Mouse (Mus musculus) yolk sac, embryonic 10.5 days (tissue): ENCODE results near the gene Sptlc2.

Experiments used
- DNase-seq: peaks from one replicate; pipeline ENCODE4 v3.0.0-alpha.2; 2017; ENCODE audit warnings: low spot score

The Sptlc2 gene

GRCm38 (mm10) chr12:87394316-87394715, 6.2 kb upstream of the Sptlc2 start:
- DNase-seq = no peak

- peak; percentile 65 for DNase-seq
Observed at GRCm38 (mm10) chr12:87393447-87394145, 5.4 kb upstream of the Sptlc2 start.

GRCm38 (mm10) chr12:87391355-87391754, 3.2 kb upstream of the Sptlc2 start:
- no peak for DNase-seq

GRCm38 (mm10) chr12:87389231-87389630, 1.1 kb upstream of the Sptlc2 start:
- DNase-seq = no peak

GRCm38 (mm10) chr12:87387171-87388121, 709 bp downstream of the Sptlc2 start:
- no peak for DNase-seq

GRCm38 (mm10) chr12:87385051-87385450, 3.1 kb downstream of the Sptlc2 start:
- DNase-seq = no peak

GRCm38 (mm10) chr12:87381380-87381682, 6.8 kb downstream of the Sptlc2 start:
- DNase-seq = no peak

GRCm38 (mm10) chr12:87380586-87381379, 7.4 kb downstream of the Sptlc2 start:
- no peak for DNase-seq

GRCm38 (mm10) chr12:87379496-87379895, 8.7 kb downstream of the Sptlc2 start:
- DNase-seq = no peak

GRCm38 (mm10) chr12:87374159-87374558, 14.0 kb downstream of the Sptlc2 start:
- no peak for DNase-seq

GRCm38 (mm10) chr12:87369319-87369718, 18.8 kb downstream of the Sptlc2 start:
- DNase-seq = no peak

GRCm38 (mm10) chr12:87368092-87368491, 20.1 kb downstream of the Sptlc2 start:
- no peak for DNase-seq

- no peak for DNase-seq
Observed at GRCm38 (mm10) chr12:87365676-87366075, 22.5 kb downstream of the Sptlc2 start.

- DNase-seq = no peak
Observed at GRCm38 (mm10) chr12:87362111-87362510, 26.0 kb downstream of the Sptlc2 start.

GRCm38 (mm10) chr12:87348029-87348428, 40.1 kb downstream of the Sptlc2 start:
- no peak for DNase-seq

GRCm38 (mm10) chr12:87347511-87347910, 40.6 kb downstream of the Sptlc2 start:
- no peak for DNase-seq

- no peak for DNase-seq
Observed at GRCm38 (mm10) chr12:87343084-87343605, 45.0 kb downstream of the Sptlc2 start.

GRCm38 (mm10) chr12:87338082-87338481, 50.1 kb downstream of the Sptlc2 start:
- peak; percentile 77 for DNase-seq

- DNase-seq = no peak
Observed at GRCm38 (mm10) chr12:87334886-87335285, 53.3 kb downstream of the Sptlc2 start.

GRCm38 (mm10) chr12:87333794-87334193, 54.4 kb downstream of the Sptlc2 start:
- DNase-seq = no peak

GRCm38 (mm10) chr12:87332511-87332910, 55.6 kb downstream of the Sptlc2 start:
- no peak for DNase-seq

- no peak for DNase-seq
Observed at GRCm38 (mm10) chr12:87331908-87332307, 56.2 kb downstream of the Sptlc2 start.
